Mouse (Mus musculus) MEL (cell line): Measurements from ENCODE around the gene Fam19a4. TPM values are rescaled to one million over a fixed set of nuclear protein-coding genes. Genes with fewer than 3 reads are reported as not detected.

Experiments
- DNase-seq: peaks from one replicate; pipeline ENCODE4 v3.0.0; 2011; ENCODE audit warnings: low read depth, low spot score
- H3K27ac ChIP-seq: 2 replicates; pipeline ENCODE4 v1.5.1; 2012; ENCODE audit warnings: low read depth, mild to moderate bottlenecking, control low read depth, low read length, moderate library complexity; ENCODE audit not compliant: control insufficient read depth
- H3K27me3 ChIP-seq, 2 experiments: fragments of 150-350 bp in 1 of 2; sonication (generic) in 1 of 2; 2 replicates each; pipeline ENCODE4 v1.6.1; 2012; ENCODE audit warnings: low read length in 2 of 2, mild to moderate bottlenecking in 2 of 2, improper control_type of control experiment in 1 of 2, moderate library complexity in 1 of 2; ENCODE audit not compliant: insufficient read depth in 2 of 2, control insufficient read depth in 1 of 2
- H3K36me3 ChIP-seq, 2 experiments: 2 replicates each; pipeline ENCODE4 v1.6.1; 2012 to 2014; ENCODE audit warnings: low read length in 2 of 2, improper control_type of control experiment in 1 of 2, inconsistent platforms in 1 of 2, mild to moderate bottlenecking in 1 of 2; ENCODE audit not compliant: insufficient read depth in 2 of 2, control insufficient read depth in 1 of 2
- H3K4me1 ChIP-seq, 2 experiments: fragments of 150-350 bp in 1 of 2; sonication (generic) in 1 of 2; 2 replicates each; pipeline ENCODE4 v1.6.1; 2012; ENCODE audit warnings: low read length in 2 of 2, improper control_type of control experiment in 1 of 2, mild to moderate bottlenecking in 1 of 2; ENCODE audit not compliant: insufficient read depth in 2 of 2, control insufficient read depth in 1 of 2
- H3K4me3 ChIP-seq, 2 experiments: fragments of 150-350 bp in 1 of 2; sonication (generic) in 1 of 2; 2 replicates each; pipeline ENCODE4 v1.5.1; 2012; ENCODE audit warnings: low read depth in 2 of 2, low read length in 2 of 2, mild to moderate bottlenecking in 2 of 2, moderate library complexity in 2 of 2, control low read depth in 1 of 2, improper control_type of control experiment in 1 of 2; ENCODE audit not compliant: control insufficient read depth in 1 of 2, insufficient read depth in 1 of 2
- H3K79me2 ChIP-seq: 2 replicates; pipeline ENCODE4 v1.6.1; 2012; ENCODE audit warnings: mild to moderate bottlenecking, low read length, moderate library complexity; ENCODE audit not compliant: control insufficient read depth, poor library complexity, insufficient read depth
- H3K9ac ChIP-seq: 2 replicates; pipeline ENCODE4 v1.6.1; 2012; ENCODE audit warnings: low read depth, mild to moderate bottlenecking, control low read depth, low read length, moderate library complexity; ENCODE audit not compliant: control insufficient read depth, poor library complexity, severe bottlenecking
- H3K9me3 ChIP-seq: fragments of 150-350 bp; sonication (generic); replicated peaks from 2 replicates; pipeline ENCODE4 v1.6.1; 2012; ENCODE audit warnings: mild to moderate bottlenecking, low read length, improper control_type of control experiment, moderate library complexity; ENCODE audit not compliant: insufficient read depth
- BHLHE40 ChIP-seq: IDR thresholded peaks from 2 replicates; pipeline ENCODE4 v1.6.1; 2012; ENCODE audit warnings: low read depth, mild to moderate bottlenecking, inconsistent platforms, low read length, improper control_type of control experiment, borderline replicate concordance
- CHD1 ChIP-seq: IDR thresholded peaks from 2 replicates; pipeline ENCODE4 v1.6.1; 2012; ENCODE audit warnings: low read depth, mild to moderate bottlenecking, inconsistent platforms, low read length, improper control_type of control experiment
- CTCF ChIP-seq, 3 experiments: IDR thresholded peaks in 2 of 3; conservative IDR thresholded peaks in 1 of 3; 2 replicates each; pipeline ENCODE4 v1.5.1; 2011 to 2012; ENCODE audit warnings: low read length in 3 of 3, low read depth in 2 of 3, mild to moderate bottlenecking in 2 of 3, improper control_type of control experiment in 1 of 3, inconsistent platforms in 1 of 3, mixed read lengths in 1 of 3, moderate library complexity in 1 of 3; ENCODE audit not compliant: control insufficient read depth in 1 of 3, insufficient read depth in 1 of 3, poor library complexity in 1 of 3, severe bottlenecking in 1 of 3
- E2F4 ChIP-seq: IDR thresholded peaks from 2 replicates; pipeline ENCODE4 v1.6.1; 2011; ENCODE audit warnings: low read depth, low read length, improper control_type of control experiment, borderline replicate concordance
- EP300 ChIP-seq, 2 experiments: IDR thresholded peaks; 2 replicates each; pipeline ENCODE4 v1.6.1; 2011; ENCODE audit warnings: improper control_type of control experiment in 2 of 2, low read length in 2 of 2, low read depth in 1 of 2, mild to moderate bottlenecking in 1 of 2
- ETS1 ChIP-seq: IDR thresholded peaks from 2 replicates; pipeline ENCODE4 v1.6.1; 2012; ENCODE audit warnings: low read depth, mild to moderate bottlenecking, inconsistent platforms, low read length, improper control_type of control experiment, moderate library complexity
- GABPA ChIP-seq: IDR thresholded peaks from 2 replicates; pipeline ENCODE4 v1.6.1; 2012; ENCODE audit warnings: low read depth, mild to moderate bottlenecking, inconsistent platforms, low read length, improper control_type of control experiment, moderate library complexity
- GATA1 ChIP-seq: IDR thresholded peaks from 2 replicates; pipeline ENCODE4 v1.6.1; 2011; ENCODE audit warnings: low read depth, low read length, improper control_type of control experiment
- KAT2A ChIP-seq: conservative IDR thresholded peaks from 2 replicates; pipeline ENCODE4 v1.6.1; 2012; ENCODE audit warnings: low read depth, low read length, improper control_type of control experiment, inconsistent platforms
- MAX ChIP-seq: IDR thresholded peaks from 2 replicates; pipeline ENCODE4 v1.6.1; 2011; ENCODE audit warnings: low read length, improper control_type of control experiment
- MAZ ChIP-seq: IDR thresholded peaks from 2 replicates; pipeline ENCODE4 v1.6.1; 2012; ENCODE audit warnings: low read depth, mild to moderate bottlenecking, inconsistent platforms, low read length, improper control_type of control experiment
- MXI1 ChIP-seq: IDR thresholded peaks from 2 replicates; pipeline ENCODE4 v1.6.1; 2011; ENCODE audit warnings: mild to moderate bottlenecking, low read depth, low read length, improper control_type of control experiment
- POLR2A ChIP-seq, 2 experiments: IDR thresholded peaks; 2 replicates each; pipeline ENCODE4 v1.6.1; 2011 to 2012; ENCODE audit warnings: low read length in 2 of 2, mild to moderate bottlenecking in 2 of 2, control low read depth in 1 of 2, improper control_type of control experiment in 1 of 2, low read depth in 1 of 2, moderate library complexity in 1 of 2; ENCODE audit not compliant: control insufficient read depth in 1 of 2, insufficient read depth in 1 of 2, poor library complexity in 1 of 2
- POLR2AphosphoS2 ChIP-seq: IDR thresholded peaks from 2 replicates; pipeline ENCODE4 v1.6.1; 2011; ENCODE audit warnings: low read length, improper control_type of control experiment
- POLR2AphosphoS5 ChIP-seq: IDR thresholded peaks from 2 replicates; pipeline ENCODE4 v1.6.1; 2012; ENCODE audit warnings: low read depth, borderline replicate concordance, mild to moderate bottlenecking, inconsistent platforms, low read length, moderate library complexity, mixed read lengths
- RCOR1 ChIP-seq: IDR thresholded peaks from 2 replicates; pipeline ENCODE4 v1.6.1; 2012; ENCODE audit warnings: low read depth, mild to moderate bottlenecking, inconsistent platforms, low read length, improper control_type of control experiment
- SIN3A ChIP-seq: IDR thresholded peaks from 2 replicates; pipeline ENCODE4 v1.6.1; 2012; ENCODE audit warnings: low read length, improper control_type of control experiment, inconsistent platforms
- TAL1 ChIP-seq: IDR thresholded peaks from 2 replicates; pipeline ENCODE4 v1.6.1; 2012; ENCODE audit warnings: mild to moderate bottlenecking, inconsistent platforms, low read length, moderate library complexity, mixed read lengths
- TCF12 ChIP-seq: IDR thresholded peaks from 2 replicates; pipeline ENCODE4 v1.6.1; 2014; ENCODE audit warnings: low read depth, mild to moderate bottlenecking, inconsistent platforms, low read length, improper control_type of control experiment, moderate library complexity
- ZC3H11A ChIP-seq: IDR thresholded peaks from 2 replicates; pipeline ENCODE4 v1.6.1; 2012; ENCODE audit warnings: low read depth, mild to moderate bottlenecking, inconsistent platforms, low read length, improper control_type of control experiment
- ZNF384 ChIP-seq: IDR thresholded peaks from 2 replicates; pipeline ENCODE4 v1.6.1; 2012; ENCODE audit warnings: low read depth, mild to moderate bottlenecking, inconsistent platforms, low read length, improper control_type of control experiment
- polyA plus RNA-seq, 2 experiments: library from polyadenylated mRNA; stranded (reverse) in 1 of 2; unstranded in 1 of 2; fragments of >175 nt in 1 of 2; fragments of >200 nt in 1 of 2; gene quantifications; 2 replicates each; pipeline versions ENCODE4 v1.2.1 to v1.2.4; 2012; ENCODE audit warnings: low replicate concordance in 2 of 2, low read depth in 1 of 2; ENCODE audit not compliant: insufficient read length in 2 of 2, insufficient read depth in 1 of 2, missing spikeins in 1 of 2
- total RNA-seq: library from RNA; depleted of rRNA; stranded (reverse); fragments of 300-350 nt; gene quantifications from 2 replicates; pipeline ENCODE4 v1.2.3, GENCODE M21; 2012

The Fam19a4 gene
- total and polyA plus RNA-seq, 3 experiments, result not detected

GRCm38 (mm10) chr6:97048403-97048802, 11.8 kb downstream of the Fam19a4 start:
- Histone ChIP-seq H3K27me3 (no peaks in the 10 kb centered on the region), H3K27ac (no peak overlapping the region), H3K79me2 (no peaks in the 10 kb centered on the region), H3K4me1 (no peaks in the 10 kb centered on the region), H3K4me3 (no peak overlapping the region), H3K9ac (no peak overlapping the region), H3K36me3 (no peaks in the 10 kb centered on the region), H3K9me3 (no peaks in the 10 kb centered on the region)
- no peak for DNase-seq
- TF ChIP-seq GABPA (no peak), CHD1 (no peak), MAZ (no peak), BHLHE40 (no peak), POLR2AphosphoS5 (no peak), E2F4 (no peak), ZC3H11A (no peak)

- Histone ChIP-seq H3K36me3 (no peaks in the 10 kb centered on the region), H3K79me2 (no peaks in the 10 kb centered on the region), H3K4me3 (no peak overlapping the region), H3K27ac (no peak overlapping the region), H3K4me1 (no peaks in the 10 kb centered on the region)
- no peak for DNase-seq
- no peak for TF ChIP-seq KAT2A
- TF ChIP-seq SIN3A, result no peak
- TF ChIP-seq EP300 (IDR thresholded peaks at IDR 0.05; ENCODE audit: low read depth in 1 of 2, low read length in 2 of 2), result no peak
- TF ChIP-seq CTCF (IDR thresholded peaks at IDR 0.05 in 2 of 3, conservative IDR thresholded peaks at IDR 0.05 in 1 of 3; ENCODE audit: control insufficient read depth in 1 of 3, insufficient read depth in 1 of 3, low read depth in 2 of 3, low read length in 3 of 3, poor library complexity in 1 of 3, severe bottlenecking in 1 of 3), result no peak
- no peak for TF ChIP-seq MXI1
- TF ChIP-seq E2F4, result no peak
- TF ChIP-seq ETS1, result no peak
- no peak for TF ChIP-seq BHLHE40
- no peak for TF ChIP-seq POLR2AphosphoS5
- no peak for TF ChIP-seq TAL1
- no peak for TF ChIP-seq POLR2AphosphoS2
- TF ChIP-seq MAX, result no peak
- no peak for TF ChIP-seq RCOR1
- no peak for TF ChIP-seq TCF12
- TF ChIP-seq ZC3H11A, result no peak
- TF ChIP-seq ZNF384, result no peak
- no peak for TF ChIP-seq POLR2A (IDR thresholded peaks at IDR 0.05; ENCODE audit: control insufficient read depth in 1 of 2, insufficient read depth in 1 of 2, low read depth in 1 of 2, low read length in 2 of 2, poor library complexity in 1 of 2)
- no peak for TF ChIP-seq GATA1
- TF ChIP-seq, all 39 proteins: peak for 0
- no peak overlapping the region for H3K9ac ChIP-seq
- H3K27me3 ChIP-seq, result no peaks in the 10 kb centered on the region
- H3K9me3 ChIP-seq, result no peaks in the 10 kb centered on the region
Observed at GRCm38 (mm10) chr6:97046541-97046940, 13.7 kb downstream of the Fam19a4 start.
